Mouse (Mus musculus) brain, adult 2 months (tissue): ENCODE measurements at regions not wholly inside any gene's neighbourhood (a gene's known extent, or its start where the extent isn't known, plus 50 kb on each side); places are given as distances from the start of the nearest gene placed in this dataset.

ENCODE experiments used
- DNase-seq: peaks from one replicate; pipeline ENCODE4 v3.0.0; 2011; ENCODE audit warnings: low read depth, low spot score

DNA sequence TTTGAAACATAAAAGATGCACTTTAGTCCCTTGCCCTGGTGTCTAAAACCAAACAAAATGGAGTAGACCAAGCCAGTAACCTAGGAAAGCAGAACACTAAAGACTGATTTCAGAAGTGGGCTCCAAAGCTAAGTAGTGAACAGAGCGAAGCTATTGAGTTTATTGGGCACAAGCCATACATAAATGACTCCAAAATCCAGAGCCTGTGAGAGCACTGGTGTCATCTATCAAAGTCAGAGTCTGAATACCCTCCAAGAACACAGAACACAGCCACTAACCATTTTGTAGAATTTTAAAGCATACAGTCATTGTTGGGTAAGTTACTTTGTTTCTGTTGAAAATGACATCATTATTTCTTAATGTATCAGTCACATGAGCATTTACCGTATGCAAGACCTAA is 175.0 kb upstream of the Lrig3 start:
- no peak for DNase-seq

- no peak for DNase-seq
Observed at GRCm38 (mm10) chr10:125794504-125794903, 171.5 kb upstream of the Lrig3 start.

- DNase-seq: no peak
Observed at GRCm38 (mm10) chr10:125795323-125795722, 170.6 kb upstream of the Lrig3 start.

DNA sequence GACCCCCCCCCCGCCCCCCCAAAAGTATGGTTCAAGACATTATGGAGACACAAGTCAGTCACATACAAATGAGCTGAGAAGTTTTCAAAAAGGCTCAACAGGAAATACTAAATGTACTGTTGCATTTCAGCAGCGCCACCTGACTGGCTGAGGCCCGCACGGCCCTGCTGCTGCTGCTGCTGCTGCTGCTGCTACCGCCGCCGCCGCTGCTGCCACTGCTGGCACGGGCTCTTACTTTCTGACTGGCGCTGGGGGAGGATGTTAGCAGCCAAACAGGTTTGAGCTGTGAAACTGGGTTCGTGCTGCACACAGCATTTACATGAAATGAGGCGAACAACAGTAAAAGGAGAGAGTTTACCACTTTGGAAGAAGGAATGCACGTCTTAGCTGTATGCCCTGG is 167.3 kb upstream of the Lrig3 start:
- peak; percentile 36 for DNase-seq

DNA sequence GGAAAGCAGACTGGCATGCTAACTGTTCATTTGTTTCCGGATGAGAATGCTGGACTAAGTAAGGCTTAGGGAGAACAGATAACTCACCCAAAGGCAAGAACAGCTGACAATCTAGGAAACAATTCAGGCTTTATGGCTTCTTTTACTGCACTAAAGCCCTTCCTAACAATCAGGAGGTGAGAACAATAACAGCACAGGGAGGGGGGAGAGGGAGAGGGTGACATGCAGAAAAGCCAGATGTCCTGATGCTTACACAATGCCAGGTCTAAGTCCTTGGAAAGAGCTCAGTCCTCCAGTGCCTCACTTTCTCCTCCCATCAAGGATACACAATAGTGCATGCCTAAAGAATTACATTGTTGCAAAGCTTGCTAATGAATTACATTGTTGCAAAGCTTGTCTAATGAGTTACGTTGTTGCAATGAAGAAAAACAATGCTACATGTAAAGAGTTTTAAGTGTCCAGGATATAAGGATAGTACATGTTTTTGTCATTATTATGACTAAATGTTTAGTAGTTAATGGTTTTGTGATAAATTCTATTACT is 165.3 kb upstream of the Lrig3 start:
- no peak for DNase-seq

DNA sequence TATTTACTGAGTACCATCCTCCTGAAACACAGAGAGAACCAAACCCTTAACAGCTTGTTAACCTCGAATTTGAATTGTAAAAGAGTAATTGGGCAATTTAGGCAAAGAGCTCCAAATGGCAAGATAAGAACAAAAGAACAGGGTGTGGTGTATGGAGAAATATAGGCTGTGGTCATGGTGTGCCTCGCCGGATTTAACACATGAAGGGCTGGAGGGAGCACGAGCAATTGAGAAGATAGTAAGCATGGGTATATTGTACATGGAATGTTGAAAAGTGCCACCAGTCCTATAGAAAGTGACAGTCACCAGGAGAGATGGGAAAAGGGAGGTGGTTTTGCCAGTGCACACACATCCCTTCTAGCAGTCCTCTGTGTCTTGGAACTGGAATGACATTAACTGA is 164.5 kb upstream of the Lrig3 start:
- no peak for DNase-seq

DNA sequence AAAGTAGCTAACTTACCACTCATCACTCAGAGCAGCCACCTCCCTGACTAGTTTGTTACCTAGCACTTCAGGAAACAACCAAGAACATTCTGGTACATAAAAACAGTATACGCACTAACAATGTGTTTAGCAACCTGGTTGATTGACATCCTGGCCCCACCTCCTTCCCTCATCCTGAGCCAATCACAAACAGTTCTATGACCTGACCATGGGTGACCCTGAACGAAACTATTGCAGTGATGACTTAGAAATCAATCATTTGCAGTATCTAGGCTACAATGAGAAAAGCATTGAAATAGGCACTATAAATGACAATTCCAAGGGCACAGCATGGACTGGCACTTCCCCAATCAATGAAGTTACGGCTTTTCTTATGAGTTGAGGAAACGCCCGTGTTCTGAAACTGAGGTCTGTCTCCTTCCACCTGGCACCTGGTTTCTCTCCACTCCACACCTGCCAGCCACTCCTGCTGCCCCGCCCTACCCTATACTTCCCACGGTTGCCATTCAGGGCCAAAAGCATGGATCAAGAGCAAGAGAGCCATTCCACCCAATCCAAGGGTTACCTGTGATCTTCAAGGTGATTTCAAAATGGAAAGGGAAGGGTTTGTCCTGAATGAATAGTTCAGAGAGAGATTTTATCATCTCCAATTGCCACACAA is 162.9 kb upstream of the Lrig3 start:
- no peak for DNase-seq

GRCm38 (mm10) chr10:125809763-125810361 is 156.1 kb upstream of the Lrig3 start:
- DNase-seq: no peak

DNA sequence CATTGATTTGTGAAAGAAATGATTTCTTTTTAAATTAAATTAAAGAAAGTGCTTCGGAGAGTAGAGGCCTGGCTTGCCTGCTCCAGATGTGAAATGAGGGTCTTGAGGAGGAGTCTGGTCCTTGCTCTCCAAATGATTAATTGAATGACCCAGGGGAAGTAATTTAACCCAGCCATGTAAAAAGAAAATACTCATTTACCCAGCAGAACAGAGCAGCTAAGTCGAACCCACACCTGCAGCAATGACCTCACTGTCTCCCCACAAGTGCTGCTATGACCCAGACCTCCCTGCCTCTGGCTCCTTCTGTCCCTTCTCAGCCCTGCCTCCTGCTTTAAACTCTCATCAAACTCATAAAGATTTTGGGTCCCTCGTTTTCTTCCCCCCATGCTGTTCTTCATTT is 155.4 kb upstream of the Lrig3 start:
- no peak for DNase-seq

GRCm38 (mm10) chr10:125814191-125814887 is 151.6 kb upstream of the Lrig3 start:
- DNase-seq: no peak

- DNase-seq: no peak
Observed at GRCm38 (mm10) chr10:125832134-125832533, 133.8 kb upstream of the Lrig3 start.

DNA sequence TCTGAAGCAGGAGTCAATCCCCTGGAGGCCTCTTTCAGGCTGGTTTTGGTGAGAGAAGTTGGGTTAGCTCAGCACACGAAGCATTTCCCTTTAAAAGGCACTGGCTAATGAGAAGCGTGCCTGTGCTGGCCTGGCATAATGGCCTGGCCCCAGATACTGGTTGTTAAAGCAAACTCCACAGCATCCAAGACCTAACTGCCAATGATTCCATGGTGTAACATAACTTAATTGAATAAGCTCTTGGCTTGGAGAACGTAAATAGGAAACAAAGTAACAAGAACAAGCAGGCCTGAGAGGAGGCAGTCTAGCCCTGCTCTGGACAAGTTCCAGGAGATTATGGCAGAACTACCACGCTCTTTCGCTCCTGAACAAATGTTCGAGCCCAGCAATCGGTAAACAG is 133.2 kb upstream of the Lrig3 start:
- DNase-seq: no peak

DNA sequence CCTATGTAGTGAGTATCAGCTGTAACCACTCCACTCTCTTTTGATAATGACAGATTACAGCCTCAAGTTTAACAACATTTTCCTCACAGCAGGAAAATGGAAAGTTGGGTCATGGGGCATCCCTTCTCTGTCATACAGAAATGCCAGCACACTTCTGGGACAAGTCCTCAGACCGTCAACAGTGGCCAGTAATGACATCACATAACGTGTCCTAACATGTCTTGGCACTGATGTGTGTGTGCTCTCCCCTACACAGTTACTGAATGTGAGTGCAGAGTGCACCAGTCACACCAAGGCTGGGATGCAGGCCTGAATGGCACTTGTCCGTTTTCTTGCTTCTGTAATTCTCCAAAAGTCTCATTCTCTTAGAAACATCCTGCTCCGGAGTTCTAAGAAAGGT is 132.0 kb upstream of the Lrig3 start:
- DNase-seq: no peak

DNA sequence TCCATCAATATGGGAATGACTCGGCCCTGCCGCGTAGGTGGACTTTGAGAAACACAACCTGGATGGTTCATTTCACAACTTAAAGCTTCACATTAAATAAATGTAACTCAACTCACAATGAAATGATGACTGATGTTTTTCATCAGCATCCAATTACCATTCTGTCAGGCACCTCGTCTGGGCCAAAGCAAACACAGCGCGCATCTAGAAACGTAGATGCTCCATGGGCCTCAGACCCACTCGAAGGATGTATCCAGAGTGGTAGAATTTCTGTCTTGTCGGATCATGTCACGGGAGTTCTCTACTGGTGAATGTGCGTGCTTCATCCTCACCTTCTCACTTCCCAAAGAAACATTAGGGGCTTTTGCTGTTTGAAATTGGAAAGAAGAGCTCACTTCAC is 127.0 kb upstream of the Lrig3 start:
- no peak for DNase-seq

DNA sequence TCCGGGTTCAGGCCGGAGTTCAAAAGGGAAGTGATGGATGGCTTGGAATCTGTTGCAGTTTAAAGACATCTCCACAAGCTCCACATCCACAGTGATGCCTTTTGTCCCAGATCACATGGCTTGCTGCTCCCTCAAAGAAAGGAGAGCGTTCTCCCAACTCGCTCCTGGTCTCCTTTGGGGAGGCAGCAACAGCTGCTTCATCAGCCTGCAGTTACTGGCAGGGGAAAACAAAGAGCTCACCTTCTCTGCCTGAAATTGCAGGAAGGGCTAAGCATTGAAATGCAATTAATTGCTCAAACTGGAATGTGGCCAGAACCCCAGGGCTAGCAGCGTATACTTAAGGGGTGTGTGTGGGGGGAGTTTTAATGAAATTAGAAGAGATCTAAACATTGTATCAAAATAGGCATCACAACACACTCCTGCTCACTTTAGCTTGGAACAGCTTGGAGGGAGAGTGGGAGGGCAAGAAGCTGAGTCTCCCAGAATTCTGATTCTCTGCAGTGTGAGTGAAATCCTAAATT is 126.3 kb upstream of the Lrig3 start:
- DNase-seq: peak; percentile 78

DNA sequence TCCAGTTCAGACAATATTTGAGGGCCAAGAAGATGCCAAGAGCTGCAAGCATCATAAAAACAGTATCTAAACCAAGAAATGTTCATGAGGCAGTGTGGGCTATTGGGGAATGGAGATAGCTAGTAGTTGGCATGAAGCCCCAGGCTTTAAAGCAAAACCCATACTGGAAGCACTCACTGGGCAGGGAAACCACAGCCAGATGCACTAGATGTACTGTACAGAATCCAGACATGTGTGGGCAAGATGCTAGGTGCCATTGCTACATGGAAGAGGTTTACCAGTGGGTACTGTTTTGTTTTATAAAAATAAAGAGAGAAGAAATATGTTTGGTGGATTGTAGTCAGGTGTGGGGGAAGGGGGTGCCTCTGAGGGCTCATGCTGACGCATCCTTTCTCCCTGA is 125.6 kb upstream of the Lrig3 start:
- DNase-seq: peak; percentile 29

- no peak for DNase-seq
Observed at GRCm38 (mm10) chr10:125844336-125844865, 121.6 kb upstream of the Lrig3 start.

DNA sequence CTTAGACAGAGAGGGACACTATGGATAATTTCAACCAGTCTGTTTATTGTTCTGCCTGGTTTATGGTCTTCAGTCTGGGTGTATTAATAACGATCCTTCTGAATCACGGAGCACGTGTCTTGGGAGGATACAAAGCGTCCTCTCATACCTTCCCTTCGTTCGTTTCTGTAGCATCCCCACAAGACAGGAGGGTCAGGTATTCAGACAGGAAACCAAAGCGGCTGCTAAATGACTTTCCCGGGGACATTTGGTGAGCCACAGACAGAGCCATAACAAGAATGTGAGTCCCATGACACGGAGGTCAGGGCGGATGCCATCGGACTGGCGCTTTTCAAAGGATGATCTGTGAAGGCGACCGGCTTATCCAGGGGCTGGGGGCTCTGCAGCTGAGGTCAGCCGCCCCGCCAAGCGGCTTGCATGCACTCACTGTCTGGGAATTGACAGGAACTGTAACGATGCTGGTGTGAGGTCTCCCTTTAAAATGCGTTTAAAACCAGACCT is 120.9 kb upstream of the Lrig3 start:
- no peak for DNase-seq

DNA sequence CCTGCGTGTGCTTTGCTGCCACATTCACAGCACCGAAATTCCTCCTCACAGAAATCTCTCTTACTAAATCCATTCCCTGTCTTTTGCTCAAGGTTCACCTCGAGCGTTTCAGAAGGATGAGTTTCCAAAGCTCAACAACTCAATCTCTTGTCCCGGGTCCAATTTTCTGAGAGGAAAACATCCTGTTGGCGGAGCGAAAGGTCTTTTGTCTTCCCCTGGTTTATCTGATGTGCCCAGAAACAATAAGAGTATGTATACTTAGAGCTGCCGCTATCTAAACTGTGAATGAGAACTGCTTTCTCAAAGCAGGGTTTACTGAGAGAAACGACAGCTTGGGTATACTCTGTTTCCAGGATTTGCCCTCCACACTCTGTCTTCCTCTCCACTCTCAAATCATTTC is 115.6 kb upstream of the Lrig3 start:
- DNase-seq: no peak

DNA sequence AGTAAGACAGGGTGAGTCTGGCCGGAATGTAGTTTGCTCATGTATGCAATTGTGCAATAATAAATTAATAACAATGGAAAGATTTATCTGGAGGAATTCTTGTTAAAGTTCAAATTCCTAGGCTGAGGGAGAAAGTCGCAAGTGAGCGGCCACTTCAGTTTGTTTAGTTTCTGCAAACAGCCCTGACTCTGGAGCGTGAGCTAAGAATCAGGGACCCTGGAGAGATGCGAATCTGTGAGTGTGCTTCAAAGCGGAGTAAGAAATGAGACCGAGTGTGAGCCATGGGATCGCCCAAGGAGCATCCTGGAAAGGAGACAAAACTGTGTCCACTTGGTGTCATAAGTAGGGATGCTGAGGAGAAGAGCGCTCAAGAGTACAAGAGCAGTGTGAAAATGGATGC is 104.2 kb upstream of the Lrig3 start:
- DNase-seq: no peak

DNA sequence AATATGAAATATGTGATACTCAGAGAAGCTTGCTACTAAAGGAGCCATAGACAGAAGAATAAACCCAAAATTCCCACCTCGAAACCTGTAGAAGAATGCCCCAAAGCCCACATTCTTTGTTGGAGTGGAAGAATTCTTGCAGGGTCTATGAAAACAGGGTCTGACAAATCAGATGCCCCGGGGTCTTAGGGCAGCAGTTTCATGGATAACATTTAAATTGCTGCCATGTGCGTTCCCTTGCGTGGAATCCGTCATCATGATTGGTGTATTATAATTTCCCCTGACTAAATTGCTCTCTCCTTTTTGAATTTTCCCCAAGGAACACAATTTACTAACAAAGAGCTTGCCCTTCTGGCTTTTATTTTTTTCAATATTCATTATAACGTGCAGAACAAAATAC is 99.6 kb upstream of the Lrig3 start:
- no peak for DNase-seq

DNA sequence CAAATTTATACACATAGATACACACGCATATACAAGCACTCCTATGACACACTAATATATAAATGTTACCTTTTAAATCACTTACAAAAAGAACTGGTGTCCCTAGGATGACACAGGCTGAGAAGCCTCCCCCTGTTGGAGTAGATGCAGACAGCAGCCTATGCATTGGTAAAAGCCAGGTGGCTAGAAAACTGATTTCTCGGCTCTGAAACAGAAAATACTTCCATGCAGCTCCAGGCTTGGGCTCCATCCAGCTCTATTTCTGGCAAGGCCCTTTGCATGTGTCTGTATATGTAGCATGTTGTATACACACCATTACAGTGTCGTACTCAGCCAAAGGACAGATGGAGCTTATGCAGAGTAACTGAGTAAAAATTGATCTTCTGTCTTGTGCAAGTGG is 81.4 kb upstream of the Lrig3 start:
- DNase-seq: peak; percentile 19
